Mouse (Mus musculus): ENCODE results near the gene Adpgk. TPM values are rescaled to one million over a fixed set of nuclear protein-coding genes. Genes with fewer than 3 reads are reported as not detected.

Gene Adpgk
- polyA plus RNA-seq, 1 experiment from 2014 or later: 20.9 TPM

GRCm38 (mm10) chr9:59292493-59292875 lies 1.1 kb downstream of the Adpgk start:
- peak overlapping the region; percentile 84 for H3K4me3 ChIP-seq
- H3K27me3 ChIP-seq: no peaks in the 10 kb centered on the region
- no peak for ATAC-seq
- no peak overlapping the region for H3K27ac ChIP-seq
- H3K36me3 ChIP-seq (ENCODE audit: poor library complexity, severe bottlenecking): no peaks in the 10 kb centered on the region
- H3K9ac ChIP-seq: peak overlapping the region; percentile 83
- H3K4me2 ChIP-seq: peak overlapping the region; percentile 75
- 49% methylated on average over 3 of the region's 3 CpGs for WGBS
- H3K4me1 ChIP-seq: peaks cover 28% of the 10 kb centered on the region
- H3K9me3 ChIP-seq (replicated peaks): no peaks in the 10 kb centered on the region

GRCm38 (mm10) chr9:59296419-59296818 lies 5.1 kb downstream of the Adpgk start:
- no peaks in the 10 kb centered on the region for H3K27me3 ChIP-seq
- no peak overlapping the region for H3K4me3 ChIP-seq
- H3K9ac ChIP-seq: no peak overlapping the region
- H3K4me2 ChIP-seq: no peak overlapping the region
- no peak for ATAC-seq
- WGBS: 81% methylated on average over 2 of the region's 2 CpGs
- no peaks in the 10 kb centered on the region for H3K9me3 ChIP-seq (replicated peaks)
- H3K36me3 ChIP-seq (ENCODE audit: poor library complexity, severe bottlenecking): peaks cover 31% of the 10 kb centered on the region
- peaks cover 14% of the 10 kb centered on the region for H3K4me1 ChIP-seq
- H3K27ac ChIP-seq: no peak overlapping the region

GRCm38 (mm10) chr9:59307890-59308289 lies 16.5 kb downstream of the Adpgk start:
- peaks cover 59% of the 10 kb centered on the region for H3K36me3 ChIP-seq (ENCODE audit: poor library complexity, severe bottlenecking)
- 0 out of 2 replicates have a peak, but pooled peaks cover 3% of the 10 kb centered on the region for H3K4me1 ChIP-seq
- ATAC-seq: no peak

GRCm38 (mm10) chr9:59310582-59311283 lies 19.4 kb downstream of the Adpgk start:
- Histone ChIP-seq H3K4me3 (no peak overlapping the region), H3K27me3 (no peaks in the 10 kb centered on the region), H3K36me3 (ENCODE audit: poor library complexity, severe bottlenecking) (peaks cover 64% of the 10 kb centered on the region), H3K4me2 (no peak overlapping the region), H3K27ac (no peak overlapping the region), H3K9me3 (replicated peaks) (no peaks in the 10 kb centered on the region), H3K9ac (no peak overlapping the region), H3K4me1 (0 out of 2 replicates have a peak, but pooled peaks cover 3% of the 10 kb centered on the region)
- 95% methylated on average over 8 of the region's 8 CpGs for WGBS
- no peak for ATAC-seq

More at GRCm38 (mm10) chr9:59307890-59308289, 16.5 kb downstream of the Adpgk start:
- Histone ChIP-seq H3K9ac (no peak overlapping the region), H3K27ac (no peak overlapping the region), H3K27me3 (no peaks in the 10 kb centered on the region), H3K4me2 (no peak overlapping the region), H3K9me3 (replicated peaks) (0 out of 2 replicates have a peak, but pooled peaks cover 2% of the 10 kb centered on the region), H3K4me3 (no peak overlapping the region)
- whole genome bisulfite sequencing: 87% methylated on average over 2 of the region's 2 CpGs

- Histone ChIP-seq H3K9me3 (replicated peaks) (no peaks in the 10 kb centered on the region), H3K4me1 (0 out of 2 replicates have a peak, but pooled peaks cover 3% of the 10 kb centered on the region), H3K36me3 (ENCODE audit: poor library complexity, severe bottlenecking) (peaks cover 61% of the 10 kb centered on the region), H3K9ac (no peak overlapping the region), H3K27me3 (no peaks in the 10 kb centered on the region), H3K27ac (no peak overlapping the region), H3K4me2 (no peak overlapping the region), H3K4me3 (no peak overlapping the region)
- ATAC-seq: no peak
- 39% methylated on average over 3 of the region's 3 CpGs for WGBS
These were observed 19.9 kb downstream of the Adpgk start for GRCm38 (mm10) chr9:59311284-59311670.

GRCm38 (mm10) chr9:59316206-59316605 lies 24.8 kb downstream of the Adpgk start:
- ATAC-seq: no peak
- Histone ChIP-seq H3K27me3 (no peaks in the 10 kb centered on the region), H3K4me1 (0 out of 2 replicates have a peak, but pooled peaks cover 2% of the 10 kb centered on the region), H3K4me3 (no peak overlapping the region), H3K27ac (no peak overlapping the region), H3K4me2 (no peak overlapping the region), H3K9me3 (replicated peaks) (no peaks in the 10 kb centered on the region), H3K36me3 (ENCODE audit: poor library complexity, severe bottlenecking) (peaks cover 53% of the 10 kb centered on the region), H3K9ac (no peak overlapping the region)
- 88% methylated on average over 3 of the region's 3 CpGs for WGBS

GRCm38 (mm10) chr9:59324351-59324750 lies 33.0 kb downstream of the Adpgk start:
- Histone ChIP-seq H3K9ac (no peak overlapping the region), H3K9me3 (replicated peaks) (no peaks in the 10 kb centered on the region), H3K4me1 (no peaks in the 10 kb centered on the region), H3K4me3 (no peak overlapping the region), H3K36me3 (ENCODE audit: poor library complexity, severe bottlenecking) (peaks cover 79% of the 10 kb centered on the region), H3K27me3 (no peaks in the 10 kb centered on the region), H3K4me2 (no peak overlapping the region), H3K27ac (no peak overlapping the region)
- ATAC-seq: no peak

- H3K4me3 ChIP-seq: no peak overlapping the region
- WGBS: 94% methylated on average over 5 of the region's 5 CpGs
- no peaks in the 10 kb centered on the region for H3K27me3 ChIP-seq
- no peak overlapping the region for H3K9ac ChIP-seq
- ATAC-seq: no peak
- no peaks in the 10 kb centered on the region for H3K4me1 ChIP-seq
- H3K9me3 ChIP-seq (replicated peaks): no peaks in the 10 kb centered on the region
- H3K36me3 ChIP-seq (ENCODE audit: poor library complexity, severe bottlenecking): peaks cover 75% of the 10 kb centered on the region
- H3K4me2 ChIP-seq: no peak overlapping the region
- H3K27ac ChIP-seq: no peak overlapping the region
These were observed 38.7 kb downstream of the Adpgk start for GRCm38 (mm10) chr9:59330055-59330454.

- no peaks in the 10 kb centered on the region for H3K9me3 ChIP-seq (replicated peaks)
- H3K27me3 ChIP-seq: no peaks in the 10 kb centered on the region
- no peak for ATAC-seq
- no peak overlapping the region for H3K9ac ChIP-seq
- 94% methylated on average over 3 of the region's 3 CpGs for WGBS
- H3K4me1 ChIP-seq: no peaks in the 10 kb centered on the region
- H3K27ac ChIP-seq: no peak overlapping the region
- H3K4me2 ChIP-seq: no peak overlapping the region
- no peak overlapping the region for H3K4me3 ChIP-seq
- H3K36me3 ChIP-seq (ENCODE audit: poor library complexity, severe bottlenecking): peaks cover 47% of the 10 kb centered on the region
These were observed 45.2 kb downstream of the Adpgk start for GRCm38 (mm10) chr9:59336539-59336938.

- Histone ChIP-seq H3K4me3 (no peak overlapping the region), H3K27me3 (no peaks in the 10 kb centered on the region), H3K27ac (no peak overlapping the region), H3K4me2 (no peak overlapping the region), H3K9me3 (replicated peaks) (no peaks in the 10 kb centered on the region), H3K9ac (no peak overlapping the region), H3K36me3 (ENCODE audit: poor library complexity, severe bottlenecking) (peaks cover 47% of the 10 kb centered on the region), H3K4me1 (no peaks in the 10 kb centered on the region)
- ATAC-seq: no peak
- 95% methylated on average over 5 of the region's 5 CpGs for WGBS
These were observed 46.5 kb downstream of the Adpgk start for GRCm38 (mm10) chr9:59337889-59338288.

GRCm38 (mm10) chr9:59338411-59338810 lies 47.1 kb downstream of the Adpgk start:
- Histone ChIP-seq H3K4me1 (no peaks in the 10 kb centered on the region), H3K4me3 (no peak overlapping the region), H3K4me2 (no peak overlapping the region), H3K9me3 (replicated peaks) (no peaks in the 10 kb centered on the region), H3K27me3 (no peaks in the 10 kb centered on the region), H3K27ac (no peak overlapping the region), H3K9ac (0 out of 2 replicates have a peak overlapping the region, but pooled peaks have one; percentile 4), H3K36me3 (ENCODE audit: poor library complexity, severe bottlenecking) (peaks cover 47% of the 10 kb centered on the region)
- no peak for ATAC-seq
- 85% methylated on average over 5 of the region's 5 CpGs for WGBS

GRCm38 (mm10) chr9:59339107-59339506 lies 47.7 kb downstream of the Adpgk start:
- Histone ChIP-seq H3K4me3 (no peak overlapping the region), H3K9me3 (replicated peaks) (no peaks in the 10 kb centered on the region), H3K27me3 (no peaks in the 10 kb centered on the region), H3K4me2 (no peak overlapping the region), H3K9ac (no peak overlapping the region), H3K36me3 (ENCODE audit: poor library complexity, severe bottlenecking) (peaks cover 49% of the 10 kb centered on the region), H3K4me1 (no peaks in the 10 kb centered on the region), H3K27ac (no peak overlapping the region)
- ATAC-seq: no peak
- 88% methylated on average over 5 of the region's 5 CpGs for WGBS

GRCm38 (mm10) chr9:59340002-59340401 lies 48.6 kb downstream of the Adpgk start:
- Histone ChIP-seq H3K4me3 (no peak overlapping the region), H3K36me3 (ENCODE audit: poor library complexity, severe bottlenecking) (peaks cover 49% of the 10 kb centered on the region), H3K9me3 (replicated peaks) (no peaks in the 10 kb centered on the region), H3K4me1 (no peaks in the 10 kb centered on the region), H3K27ac (no peak overlapping the region), H3K27me3 (no peaks in the 10 kb centered on the region), H3K9ac (no peak overlapping the region), H3K4me2 (no peak overlapping the region)
- ATAC-seq: no peak
- 87% methylated on average over 9 of the region's 9 CpGs for WGBS

All from forebrain, embryonic 13.5 days (tissue).